Mouse (Mus musculus) 3T3-L1 (cell line): ENCODE measurements at regions not wholly inside any gene's neighbourhood (a gene's known extent, or its start where the extent isn't known, plus 50 kb on each side); places are given as distances from the start of the nearest gene placed in this dataset.

Experiments
- DNase-seq: peaks from one replicate; pipeline ENCODE4 v3.0.0-alpha.2; 2015; ENCODE audit warnings: low read depth, low spot score

- DNase-seq = peak; percentile 88
Observed at GRCm38 (mm10) chr6:101484526-101485287, 107.0 kb upstream of the Pdzrn3 start.

- peak; percentile 87 for DNase-seq
Observed at GRCm38 (mm10) chr6:101482635-101483465, 105.2 kb upstream of the Pdzrn3 start.

GRCm38 (mm10) chr6:101473956-101474355, 96.3 kb upstream of the Pdzrn3 start:
- DNase-seq = no peak

DNA sequence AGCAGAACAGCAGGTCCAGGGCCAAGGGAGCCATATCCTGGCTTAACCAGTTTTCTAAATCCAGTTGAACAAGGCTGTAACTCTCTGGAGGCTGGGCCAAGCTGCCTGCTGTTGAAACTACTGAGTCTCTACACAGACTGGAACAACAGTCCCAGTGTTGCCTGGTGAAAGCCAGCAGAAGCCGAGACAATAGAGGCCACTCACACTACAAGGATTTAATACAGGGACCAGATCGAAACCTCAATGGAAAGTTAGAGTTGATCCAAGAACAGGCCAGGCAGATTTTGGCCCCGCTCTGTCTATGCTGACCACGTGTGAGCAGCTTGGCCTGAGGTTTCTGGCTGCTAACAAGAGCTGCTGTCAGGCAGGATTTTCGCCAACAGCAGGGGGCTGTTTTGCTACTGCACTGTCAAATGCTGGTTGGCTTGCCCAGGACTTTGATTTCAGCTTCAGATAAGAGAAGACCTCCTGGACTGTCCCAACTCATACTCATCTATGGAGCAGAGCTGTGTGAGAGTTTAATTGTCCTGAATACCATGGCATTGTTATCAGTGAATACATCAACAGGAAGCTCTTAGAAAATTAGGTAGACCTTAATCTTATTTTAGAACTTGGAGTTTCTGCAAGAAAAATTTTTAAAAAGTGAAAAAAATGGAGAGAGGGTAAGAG, 95.7 kb upstream of the Pdzrn3 start:
- peak; percentile 69 for DNase-seq

DNA sequence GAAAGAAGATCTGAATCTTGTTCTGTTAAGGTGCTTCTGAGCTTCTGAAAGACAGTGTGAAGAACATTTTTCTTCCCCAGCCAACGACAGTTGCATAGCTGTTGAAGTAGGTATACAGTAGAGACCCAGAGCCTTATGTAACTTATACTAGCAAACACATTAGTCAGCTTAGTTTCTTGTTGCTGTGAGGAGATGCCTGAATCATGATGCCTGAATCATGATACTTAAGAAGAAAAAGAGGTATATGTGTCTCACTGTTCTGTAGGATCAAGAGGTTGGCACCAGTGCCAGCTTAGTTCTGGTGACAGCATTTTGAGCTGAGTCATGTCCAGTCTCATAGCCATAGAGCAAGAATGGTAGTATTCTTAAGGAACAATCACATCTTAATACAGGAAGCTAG, 87.2 kb upstream of the Pdzrn3 start:
- peak; percentile 59 for DNase-seq

- peak; percentile 58 for DNase-seq
Observed at GRCm38 (mm10) chr6:101463812-101464320, 86.2 kb upstream of the Pdzrn3 start.

DNA sequence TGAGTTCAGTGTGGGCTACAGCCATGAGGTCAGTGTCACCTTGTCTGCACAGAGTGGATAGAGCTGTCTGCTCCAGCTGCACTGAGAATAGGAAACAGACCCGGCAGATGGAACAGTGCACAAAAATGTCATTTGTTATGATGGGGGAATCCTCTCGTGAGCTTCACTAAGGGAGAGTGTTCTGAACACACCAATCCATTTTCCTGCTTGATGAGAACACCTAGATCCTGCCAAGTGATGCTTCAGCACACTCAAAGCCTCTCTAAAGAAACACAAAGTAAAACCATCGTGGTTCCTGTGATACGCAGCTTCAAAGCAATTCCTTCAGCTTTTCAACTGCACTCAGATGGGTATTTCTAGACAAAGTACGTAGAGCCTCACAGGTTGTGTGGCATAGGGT, 69.0 kb upstream of the Pdzrn3 start:
- no peak for DNase-seq

- peak; percentile 53 for DNase-seq
Observed at GRCm38 (mm10) chr6:101446316-101446715, 68.6 kb upstream of the Pdzrn3 start.

- DNase-seq = no peak
Observed at GRCm38 (mm10) chr6:101432769-101433168, 55.1 kb upstream of the Pdzrn3 start.

DNA sequence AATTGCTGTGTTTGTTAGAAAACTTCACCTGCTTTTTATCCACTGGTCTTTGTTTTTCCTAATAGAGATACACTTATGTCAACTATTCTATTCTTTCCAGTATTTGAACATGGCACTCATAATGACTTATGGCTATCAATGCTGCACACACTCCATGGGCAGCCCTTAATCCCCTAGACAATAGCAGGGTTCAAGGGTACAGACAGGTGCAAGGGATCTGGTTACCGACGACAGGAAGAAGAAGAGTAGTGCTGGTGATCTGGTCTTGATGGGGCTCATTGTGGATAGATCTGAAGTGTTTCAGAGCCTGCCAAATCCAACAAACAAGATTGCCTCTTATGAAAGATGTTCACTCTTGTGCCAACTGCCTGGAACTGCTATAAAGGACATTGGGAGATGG, 51.9 kb upstream of the Pdzrn3 start:
- no peak for DNase-seq
